Mouse (Mus musculus): ENCODE measurements at regions not wholly inside any gene's neighbourhood (a gene's known extent, or its start where the extent isn't known, plus 50 kb on each side); places are given as distances from the start of the nearest gene placed in this dataset.

DNA sequence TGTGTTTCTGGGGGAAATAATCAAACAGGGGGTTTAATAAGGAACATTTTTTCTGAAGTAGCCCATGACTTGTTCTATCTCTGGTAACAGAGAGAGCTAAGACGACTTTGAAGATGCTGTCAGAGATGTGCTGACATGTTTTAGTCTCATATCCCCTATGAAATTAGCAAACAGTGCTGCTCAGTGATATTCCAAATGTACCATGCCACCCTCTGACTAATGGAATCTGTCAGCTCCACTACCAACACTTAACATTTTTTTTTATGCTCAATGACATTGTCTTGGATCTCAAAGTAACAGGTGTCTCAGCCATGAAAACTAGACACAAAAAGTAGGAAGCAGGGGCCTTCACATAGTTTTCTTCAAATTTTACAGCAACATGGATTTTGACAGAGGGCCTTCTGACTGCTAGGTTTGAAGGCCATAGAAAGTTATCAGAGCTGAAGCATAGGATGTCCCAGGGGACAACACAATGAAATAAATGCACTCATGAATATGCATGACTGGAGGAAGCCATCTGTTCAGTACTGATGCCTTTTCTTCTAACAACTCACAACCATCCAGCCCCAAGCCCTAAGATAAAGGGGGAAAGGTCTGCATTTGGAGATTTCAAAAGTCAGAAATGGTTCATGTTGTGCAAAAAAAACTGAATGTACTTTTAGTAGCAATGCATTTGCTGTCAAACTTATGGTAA is 225.7 kb upstream of the Lrrn1 start:
- in situ Hi-C loops (cut with MboI, MseI): no loop called here

DNA sequence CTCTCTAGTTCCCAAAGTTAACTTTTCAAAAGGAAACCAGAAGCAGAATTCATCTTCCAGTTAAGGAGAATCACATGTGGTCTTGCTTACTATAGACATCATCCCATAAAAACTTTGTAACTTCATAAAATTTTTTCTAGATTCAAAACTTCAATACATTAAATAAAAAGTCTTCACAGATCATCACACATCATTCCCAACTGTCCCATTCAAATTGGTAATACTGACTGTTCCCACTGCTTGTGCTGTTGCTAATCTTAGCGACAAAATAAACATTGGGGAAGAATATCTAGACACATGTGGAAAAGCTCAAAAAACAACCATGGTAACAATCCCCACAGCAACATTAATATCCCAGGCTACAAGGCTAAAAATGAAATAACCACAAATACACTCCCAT is 210.0 kb upstream of the Lrrn1 start:
- in situ Hi-C loops (cut with MboI, MseI): no loop called here

DNA sequence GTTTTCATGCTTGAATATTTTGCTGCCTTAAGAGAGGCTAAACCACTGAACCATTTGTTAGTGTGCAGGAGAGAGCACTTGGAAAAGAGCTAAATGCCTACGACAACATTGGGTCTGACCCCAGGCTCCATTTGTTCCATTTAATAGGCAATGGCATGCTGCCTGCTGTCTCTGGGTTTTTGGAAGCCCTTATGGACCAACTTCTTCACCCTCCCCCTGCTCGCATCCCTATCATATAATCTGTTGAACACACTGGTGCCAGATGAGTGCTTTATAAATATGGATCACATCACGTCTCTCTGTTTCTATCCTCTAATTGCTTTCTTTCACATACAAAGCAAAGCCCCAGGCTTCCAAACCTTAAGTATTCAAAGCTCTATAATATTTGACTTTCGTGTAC is 179.1 kb upstream of the Lrrn1 start:
- in situ Hi-C loops (cut with MboI, MseI): no loop called here

DNA sequence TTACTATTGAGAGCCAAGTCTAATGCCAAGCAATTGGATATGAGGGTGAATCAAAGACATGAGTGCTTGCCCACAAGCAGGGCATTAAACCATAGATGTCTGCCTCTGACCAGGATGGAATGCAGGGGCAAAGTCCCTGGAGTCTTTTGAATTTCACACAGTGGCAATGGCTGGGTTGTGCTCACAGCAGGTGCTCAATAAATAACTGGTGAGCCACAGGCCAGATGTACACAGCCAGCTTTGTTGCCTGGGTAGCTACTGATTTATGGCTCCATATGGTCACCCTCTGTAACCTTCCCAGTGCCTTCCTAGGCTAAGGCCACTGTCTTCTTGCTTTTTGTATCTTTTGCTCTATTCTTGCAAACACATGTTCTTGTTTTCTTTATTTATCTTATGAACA is 154.3 kb upstream of the Lrrn1 start:
- in situ Hi-C loops (cut with MboI, MseI): no loop called here

DNA sequence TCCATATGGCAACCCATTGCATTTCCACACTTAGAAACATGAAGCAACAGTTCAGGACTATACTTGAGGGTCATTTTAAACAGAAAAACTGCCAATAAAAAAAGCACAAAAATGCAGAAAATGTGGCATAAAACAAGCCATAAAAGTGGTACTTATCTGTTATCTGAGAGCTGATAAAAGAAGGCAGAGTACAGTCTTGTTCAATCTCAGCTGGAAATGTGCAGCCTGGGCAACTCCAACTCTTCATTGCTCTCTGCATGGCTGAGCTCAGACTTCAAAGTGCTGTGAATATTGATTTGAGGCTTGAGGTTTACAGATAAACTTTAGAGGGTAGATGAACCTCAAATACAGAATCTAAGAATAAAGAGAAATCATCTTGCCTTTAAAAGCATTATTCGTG is 151.1 kb upstream of the Lrrn1 start:
- in situ Hi-C loops (cut with MboI, MseI): no loop called here

DNA sequence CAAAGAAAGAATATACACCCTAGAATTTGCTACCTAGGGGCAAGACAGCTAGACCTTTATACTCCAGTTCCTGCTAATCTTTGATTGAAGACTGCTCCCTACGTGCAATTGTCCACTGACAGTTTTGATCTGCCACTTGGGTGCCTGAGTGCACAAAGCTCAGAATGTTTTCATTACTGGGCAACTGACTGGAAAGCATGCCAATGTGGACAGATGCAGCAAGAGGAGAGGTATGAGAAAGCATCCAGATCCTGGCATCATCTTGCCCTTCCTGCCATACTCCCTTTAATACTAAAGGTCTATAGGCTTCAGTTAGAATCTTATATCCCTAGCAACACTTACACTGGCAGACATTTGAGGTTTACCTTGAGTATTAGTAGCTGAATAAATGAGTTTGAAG is 148.9 kb upstream of the Lrrn1 start:
- in situ Hi-C loops (cut with MboI, MseI): no loop called here

DNA sequence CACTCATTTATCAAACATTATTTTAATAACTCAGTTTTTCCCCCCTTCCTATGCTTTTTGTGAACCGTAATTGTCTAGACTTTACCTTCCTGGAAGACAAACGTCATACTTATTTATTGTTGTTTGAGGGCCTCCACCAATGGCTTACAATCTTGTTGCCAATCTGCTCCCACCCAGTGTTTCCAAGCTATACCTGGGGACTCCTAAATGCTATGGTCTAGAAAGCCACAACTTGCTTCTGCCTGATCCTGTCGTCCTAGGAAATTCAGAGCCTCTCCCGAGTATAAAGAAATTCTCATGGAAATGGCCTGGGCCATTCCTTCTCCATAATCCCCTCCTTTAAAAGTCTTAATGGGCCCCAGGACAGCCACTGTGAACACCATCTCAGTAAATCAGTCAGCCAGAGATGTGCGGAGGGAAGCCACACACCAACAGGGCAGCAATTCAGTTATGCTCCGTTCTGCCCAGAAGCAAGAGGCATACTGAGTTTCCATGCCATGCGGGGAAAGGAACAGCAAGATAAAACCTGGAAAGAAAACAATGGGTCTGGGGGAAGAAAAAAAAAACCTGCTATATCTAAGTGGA is 143.4 kb upstream of the Lrrn1 start:
- in situ Hi-C loops (cut with MboI, MseI): no loop called here

DNA sequence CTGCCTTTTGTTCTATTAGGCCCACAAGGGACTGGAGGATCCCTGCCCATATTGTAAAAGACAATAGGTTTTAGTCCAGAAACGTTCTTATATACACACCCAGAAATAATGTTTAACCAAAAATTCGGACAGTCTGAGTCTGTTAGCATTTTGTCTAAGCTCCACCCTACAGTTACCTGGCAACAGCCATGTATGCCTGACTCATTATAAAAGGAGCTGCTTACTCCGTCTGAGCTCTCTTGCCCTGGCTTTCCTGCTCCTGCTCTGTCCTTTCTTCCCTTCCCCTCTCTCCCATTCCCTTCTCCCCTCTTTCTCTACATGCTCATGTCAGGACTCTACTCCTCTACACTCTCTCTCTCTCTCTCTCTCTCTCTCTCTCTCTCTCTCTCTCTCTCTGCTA is 139.7 kb upstream of the Lrrn1 start:
- in situ Hi-C loops (cut with MboI, MseI): no loop called here

DNA sequence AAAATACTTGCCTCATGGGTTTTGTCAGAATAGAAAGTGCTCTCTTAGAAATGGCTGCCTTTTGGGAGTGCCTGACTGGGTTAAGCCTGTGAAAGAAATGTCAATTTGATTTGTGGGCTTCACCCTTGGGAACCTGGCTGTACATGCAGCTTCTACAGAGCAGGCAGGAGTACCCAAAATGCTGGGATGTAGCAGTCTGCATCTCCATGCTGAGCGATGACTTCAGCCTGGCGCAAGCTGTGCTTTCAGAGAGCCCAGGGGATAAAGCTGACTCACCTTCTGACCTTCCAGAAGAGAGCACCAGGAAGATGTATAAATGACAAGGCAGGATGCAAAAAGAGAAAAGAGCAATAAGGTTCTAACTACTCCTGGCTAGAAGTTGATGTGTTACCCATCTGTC is 135.0 kb upstream of the Lrrn1 start:
- in situ Hi-C loops (cut with MboI, MseI): no loop called here

DNA sequence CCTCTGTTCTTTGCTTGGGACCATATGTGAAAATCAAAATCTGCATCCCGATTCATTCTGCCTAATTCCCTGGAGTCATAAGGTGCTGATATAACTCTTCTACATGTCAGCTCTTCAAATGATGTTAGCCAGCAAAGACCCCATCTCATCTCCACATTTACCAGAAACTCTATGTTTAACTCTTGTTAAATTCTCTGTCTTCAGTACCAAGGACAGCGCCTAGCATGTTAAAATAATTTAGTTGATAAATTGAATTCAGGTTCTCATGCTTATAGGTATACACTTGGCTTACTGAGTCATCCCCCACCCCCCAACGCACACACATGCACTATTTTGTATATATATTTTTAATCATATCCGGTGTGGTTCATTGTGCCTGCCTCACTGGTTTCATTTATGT is 113.8 kb upstream of the Lrrn1 start:
- in situ Hi-C loops (cut with MboI, MseI): no loop called here

DNA sequence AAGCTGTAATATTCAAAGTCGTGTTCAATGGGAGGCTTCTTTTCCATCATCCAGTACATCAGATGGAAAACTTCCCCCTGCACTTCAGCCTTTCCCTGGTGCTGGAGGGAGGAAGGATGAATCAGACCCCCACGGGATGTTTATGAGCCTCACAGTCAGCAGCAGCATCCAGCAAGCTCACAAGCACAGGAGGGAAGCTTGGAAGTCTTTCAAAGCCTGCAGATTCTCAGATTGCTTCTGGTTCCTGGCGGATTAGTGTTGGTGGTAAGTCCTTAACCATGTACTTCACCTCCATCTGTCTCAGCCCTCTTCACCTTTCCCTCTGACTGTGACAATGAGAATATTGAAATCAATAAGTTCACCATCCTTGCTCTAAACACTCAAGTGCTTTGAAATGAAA is 107.5 kb upstream of the Lrrn1 start:
- in situ Hi-C loops (cut with MboI, MseI): no loop called here

DNA sequence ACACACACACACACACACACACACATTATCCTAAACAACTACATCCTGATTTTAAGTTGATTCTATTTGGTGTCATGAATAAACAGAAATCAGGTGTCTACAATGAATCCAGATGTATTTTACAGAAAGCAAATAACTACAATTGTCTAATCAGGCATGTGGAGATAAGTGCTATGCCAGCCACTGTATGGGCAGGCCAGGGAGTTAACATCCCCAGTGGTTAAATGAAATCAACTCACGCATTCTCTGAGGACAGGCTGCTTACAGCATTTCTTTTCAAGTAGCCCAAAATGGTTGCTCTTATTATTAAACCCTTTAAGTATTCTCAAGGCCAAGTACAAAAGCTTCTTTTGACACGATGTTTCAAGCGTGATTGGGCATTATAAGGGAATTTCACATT is 103.0 kb upstream of the Lrrn1 start:
- in situ Hi-C loops (cut with MboI, MseI): loop anchor here in 1 of 2 experiments (5.0 kb wide), 1 partner anchor 231 kb away; no protein-coding TSS in a partner anchor

DNA sequence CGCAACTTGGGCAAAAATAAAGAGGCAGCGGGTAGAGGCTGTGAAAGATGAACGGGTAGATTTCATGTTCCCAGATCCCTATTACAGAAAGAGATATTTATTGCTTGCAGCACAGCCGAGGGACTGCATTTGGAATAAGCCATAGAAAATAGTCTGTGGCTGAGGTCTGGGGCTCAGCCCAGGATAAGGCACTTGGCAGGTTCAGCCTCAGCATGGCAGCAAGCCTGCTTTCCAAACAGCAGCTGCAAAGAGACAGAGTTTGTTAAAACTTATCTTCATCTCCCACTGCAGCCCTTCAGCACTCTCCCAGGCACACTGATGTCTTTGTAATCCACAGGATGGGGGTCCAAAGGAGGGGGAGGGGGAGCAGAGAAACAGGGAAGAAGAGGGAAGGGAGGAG is 98.5 kb upstream of the Lrrn1 start:
- in situ Hi-C loops (cut with MboI, MseI): no loop called here

DNA sequence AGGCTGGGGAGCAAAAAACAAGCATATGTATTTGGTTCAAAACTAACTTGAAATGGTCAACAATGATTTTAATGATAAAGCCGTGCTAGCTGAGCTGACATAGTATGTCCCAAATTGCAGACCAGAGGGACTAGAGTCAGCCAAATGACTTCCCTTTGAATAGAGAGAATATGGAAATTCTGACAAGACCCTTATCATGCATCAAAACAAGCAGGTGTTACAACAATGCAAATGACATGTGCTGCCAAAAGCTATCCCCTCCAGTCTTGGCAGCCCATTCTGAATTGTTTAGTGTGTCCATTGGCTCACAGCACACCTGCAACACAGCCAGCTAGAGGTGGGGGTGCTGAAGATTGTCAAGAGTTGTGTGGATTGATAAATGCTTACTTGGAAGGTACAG is 87.5 kb upstream of the Lrrn1 start:
- in situ Hi-C loops (cut with MboI, MseI): no loop called here

DNA sequence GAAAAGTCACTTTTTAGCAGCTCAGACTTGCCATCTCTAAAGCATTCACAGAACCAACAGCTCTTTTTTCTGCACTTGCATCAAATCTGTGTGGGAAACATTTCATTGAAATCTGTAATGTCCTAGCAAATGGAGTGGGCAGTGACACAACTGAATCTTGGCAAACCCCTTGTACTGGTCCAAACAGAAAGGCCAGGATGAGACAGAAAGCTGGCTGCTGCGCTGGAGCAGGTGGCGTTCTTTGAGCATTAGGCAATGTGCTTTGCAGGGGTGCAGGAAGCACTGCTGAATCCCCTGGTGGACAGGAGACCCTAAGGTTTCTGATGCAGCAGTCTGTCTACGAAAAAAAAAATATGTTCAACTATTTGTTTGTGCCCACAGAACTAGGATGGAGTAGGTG is 85.2 kb upstream of the Lrrn1 start:
- in situ Hi-C loops (cut with MboI, MseI): no loop called here

DNA sequence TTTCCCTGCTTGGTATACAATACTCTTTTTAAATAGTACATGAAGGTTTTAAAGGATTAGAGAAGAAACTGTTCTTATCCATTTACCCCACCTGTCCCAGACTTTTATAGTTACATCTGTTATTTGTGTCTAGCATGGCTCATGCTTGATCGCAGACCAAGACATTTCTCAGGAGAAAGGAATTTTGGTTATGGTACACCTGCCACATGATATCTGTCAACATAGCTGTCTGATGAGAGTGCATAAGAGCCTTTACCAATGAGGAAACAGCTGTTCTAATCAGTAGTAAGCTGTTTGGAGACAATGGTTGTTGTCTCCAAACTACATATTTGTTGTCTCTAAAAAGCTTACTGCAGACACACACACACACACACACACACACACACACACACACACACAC is 70.3 kb upstream of the Lrrn1 start:
- in situ Hi-C loops (cut with MboI, MseI): no loop called here

DNA sequence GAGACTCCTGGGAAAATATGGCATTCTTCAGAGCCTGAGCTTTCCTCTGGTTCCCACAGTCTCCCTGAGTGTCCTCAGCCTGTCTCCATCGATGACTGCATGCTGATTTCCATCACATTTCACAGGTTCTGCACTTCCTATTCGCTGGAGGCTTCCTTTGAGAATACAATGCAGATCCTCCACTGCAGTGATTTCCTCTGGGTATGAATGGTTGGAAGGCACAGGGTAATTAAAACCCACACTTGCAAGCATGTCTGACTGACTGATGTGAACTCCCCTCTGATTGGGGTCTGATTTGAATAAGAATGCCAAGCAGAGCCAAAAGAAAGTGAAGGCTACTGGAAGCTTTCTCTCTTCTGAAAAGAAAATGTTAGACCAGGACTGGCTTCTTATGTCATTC is 67.1 kb upstream of the Lrrn1 start:
- in situ Hi-C loops (cut with MboI, MseI): no loop called here

DNA sequence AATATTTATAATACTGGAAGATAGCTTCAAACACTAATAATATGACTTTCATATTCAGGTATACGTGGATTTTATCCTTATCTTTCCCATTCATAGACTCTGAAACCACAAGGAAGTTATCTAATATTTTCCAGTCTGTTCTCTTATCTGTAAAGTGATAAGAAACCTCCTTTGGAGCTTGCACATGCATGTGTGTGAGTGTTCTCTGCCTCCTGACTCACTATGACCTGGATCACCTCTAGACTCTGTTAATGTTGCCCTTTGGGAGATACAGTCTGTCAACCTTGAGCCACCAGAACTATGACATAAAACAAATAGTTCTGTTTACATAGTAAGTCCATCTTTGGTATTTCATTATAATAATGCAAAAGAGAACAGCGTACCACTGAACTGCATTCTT is 56.2 kb upstream of the Lrrn1 start:
- in situ Hi-C loops (cut with MboI, MseI): no loop called here

DNA sequence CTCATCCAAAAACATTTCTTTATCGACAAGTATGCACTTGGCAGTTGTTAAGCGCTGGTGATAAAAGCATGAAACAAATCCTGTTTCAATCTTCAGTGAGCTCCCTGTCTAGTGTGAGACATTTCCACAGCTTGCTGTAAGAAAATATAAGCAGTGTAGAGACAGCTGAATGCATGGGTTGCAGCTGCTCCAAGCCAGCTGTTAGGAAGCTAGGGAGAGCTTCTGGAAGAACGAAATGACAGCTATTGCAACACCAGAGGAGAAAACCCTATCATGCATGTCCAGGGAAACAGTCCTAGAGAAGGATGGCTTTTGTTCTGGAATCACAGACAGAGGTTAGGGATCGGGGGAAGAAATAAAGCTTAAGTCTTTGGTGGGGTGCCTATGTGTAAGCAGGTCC is 55.4 kb upstream of the Lrrn1 start:
- in situ Hi-C loops (cut with MboI, MseI): no loop called here

Data from T-helper 17 cell (primary cell).